Mouse (Mus musculus): Measurements from ENCODE around the gene Dnajc5. TPM values are rescaled to one million over a fixed set of nuclear protein-coding genes. Genes with fewer than 3 reads are reported as not detected.

Dnajc5 gene
- polyA plus RNA-seq, 1 experiment from 2014 or later = 80.4 TPM

GRCm38 (mm10) chr2:181580131-181580772 lies 60.0 kb downstream of the Dnajc5 start:
- H3K27me3 ChIP-seq (replicated peaks; ENCODE audit: control insufficient read depth, insufficient read depth, low read length) = no peaks in the 10 kb centered on the region
- DNase-seq (ENCODE audit: low spot score) (no peak), ATAC-seq (ENCODE audit: low read depth) (no peak)
- H3K4me3 ChIP-seq (ENCODE audit: low read depth, low read length) = peak overlapping the region; percentile 81
- peak overlapping the region; percentile 94 for H3K4me2 ChIP-seq (ENCODE audit: low read depth, low read length)
- 66% methylated on average over 5 of the region's 5 CpGs for WGBS
- H3K9ac ChIP-seq (ENCODE audit: low read depth, low read length) = peak overlapping the region; percentile 89
- no peaks in the 10 kb centered on the region for H3K9me3 ChIP-seq (ENCODE audit: control insufficient read depth, low read length)
- peaks cover 10% of the 10 kb centered on the region for H3K4me1 ChIP-seq (ENCODE audit: control insufficient read depth, insufficient read depth, low read length)
- H3K36me3 ChIP-seq (ENCODE audit: control insufficient read depth, insufficient read depth, low read length) = peaks cover 18% of the 10 kb centered on the region
- no peak overlapping the region; the same call in 1 of the 2 replicates for H3K27ac ChIP-seq (replicated peaks; ENCODE audit: low read depth, low read length)

- WGBS = 0% methylated on average over 11 of the region's 11 CpGs
- H3K4me1 ChIP-seq (ENCODE audit: control insufficient read depth, insufficient read depth, low read length) = peaks cover 10% of the 10 kb centered on the region
- peak overlapping the region; percentile 81 for H3K4me3 ChIP-seq (ENCODE audit: low read depth, low read length)
- DNase-seq (ENCODE audit: low spot score) (peak; percentile 94), ATAC-seq (ENCODE audit: low read depth) (peak; percentile 84)
- H3K36me3 ChIP-seq (ENCODE audit: control insufficient read depth, insufficient read depth, low read length) = peaks cover 26% of the 10 kb centered on the region
- no peaks in the 10 kb centered on the region for H3K27me3 ChIP-seq (replicated peaks; ENCODE audit: control insufficient read depth, insufficient read depth, low read length)
- H3K27ac ChIP-seq (replicated peaks; ENCODE audit: low read depth, low read length) = peak overlapping the region; percentile 91
- H3K4me2 ChIP-seq (ENCODE audit: low read depth, low read length) = peak overlapping the region; percentile 94
- H3K9me3 ChIP-seq (ENCODE audit: control insufficient read depth, low read length) = no peaks in the 10 kb centered on the region
- H3K9ac ChIP-seq (ENCODE audit: low read depth, low read length) = peak overlapping the region; percentile 89
These were observed 60.7 kb downstream of the Dnajc5 start for GRCm38 (mm10) chr2:181581016-181581401.

GRCm38 (mm10) chr2:181581402-181582120 lies 61.3 kb downstream of the Dnajc5 start:
- Histone ChIP-seq H3K9me3 (ENCODE audit: control insufficient read depth, low read length) (no peaks in the 10 kb centered on the region), H3K9ac (ENCODE audit: low read depth, low read length) (peak overlapping the region; percentile 89), H3K36me3 (ENCODE audit: control insufficient read depth, insufficient read depth, low read length) (peaks cover 31% of the 10 kb centered on the region), H3K27ac (replicated peaks; ENCODE audit: low read depth, low read length) (peak overlapping the region; percentile 91), H3K4me1 (ENCODE audit: control insufficient read depth, insufficient read depth, low read length) (peaks cover 10% of the 10 kb centered on the region), H3K27me3 (replicated peaks; ENCODE audit: control insufficient read depth, insufficient read depth, low read length) (no peaks in the 10 kb centered on the region), H3K4me3 (ENCODE audit: low read depth, low read length) (peak overlapping the region; percentile 81), H3K4me2 (ENCODE audit: low read depth, low read length) (peak overlapping the region; percentile 94)
- peak; percentile 89 for DNase-seq (ENCODE audit: low spot score)
- WGBS = under 1% methylated on average over 43 of the region's 49 CpGs
- ATAC-seq (ENCODE audit: low read depth) = peak; percentile 87

GRCm38 (mm10) chr2:181582358-181582757 lies 62.1 kb downstream of the Dnajc5 start:
- Histone ChIP-seq H3K36me3 (ENCODE audit: control insufficient read depth, insufficient read depth, low read length) (peaks cover 39% of the 10 kb centered on the region), H3K4me2 (ENCODE audit: low read depth, low read length) (peak overlapping the region; percentile 94)

GRCm38 (mm10) chr2:181582939-181583338 lies 62.7 kb downstream of the Dnajc5 start:
- ATAC-seq (ENCODE audit: low read depth) = no peak
- Histone ChIP-seq H3K27me3 (replicated peaks; ENCODE audit: control insufficient read depth, insufficient read depth, low read length) (no peaks in the 10 kb centered on the region), H3K9me3 (ENCODE audit: control insufficient read depth, low read length) (no peaks in the 10 kb centered on the region), H3K9ac (ENCODE audit: low read depth, low read length) (no peak overlapping the region), H3K4me1 (ENCODE audit: control insufficient read depth, insufficient read depth, low read length) (peaks cover 10% of the 10 kb centered on the region), H3K36me3 (ENCODE audit: control insufficient read depth, insufficient read depth, low read length) (peaks cover 45% of the 10 kb centered on the region), H3K4me2 (ENCODE audit: low read depth, low read length) (no peak overlapping the region), H3K4me3 (ENCODE audit: low read depth, low read length) (no peak overlapping the region), H3K27ac (replicated peaks; ENCODE audit: low read depth, low read length) (no peak overlapping the region)
- DNase-seq (ENCODE audit: low spot score) = no peak
- 91% methylated on average over 1 of the region's 1 CpGs for WGBS

More at GRCm38 (mm10) chr2:181582358-181582757, 62.1 kb downstream of the Dnajc5 start:
- ATAC-seq (ENCODE audit: low read depth) (no peak), DNase-seq (ENCODE audit: low spot score) (no peak)
- Histone ChIP-seq H3K9ac (ENCODE audit: low read depth, low read length) (no peak overlapping the region; the same call in 1 of the 2 replicates), H3K27me3 (replicated peaks; ENCODE audit: control insufficient read depth, insufficient read depth, low read length) (no peaks in the 10 kb centered on the region), H3K4me1 (ENCODE audit: control insufficient read depth, insufficient read depth, low read length) (peaks cover 10% of the 10 kb centered on the region), H3K4me3 (ENCODE audit: low read depth, low read length) (peak overlapping the region; percentile 81), H3K9me3 (ENCODE audit: control insufficient read depth, low read length) (no peaks in the 10 kb centered on the region), H3K27ac (replicated peaks; ENCODE audit: low read depth, low read length) (no peak overlapping the region)
- WGBS = 87% methylated on average over 2 of the region's 2 CpGs

- DNase-seq (ENCODE audit: low spot score) (no peak), ATAC-seq (ENCODE audit: low read depth) (no peak)
- Histone ChIP-seq H3K4me3 (ENCODE audit: low read depth, low read length) (no peak overlapping the region), H3K27me3 (replicated peaks; ENCODE audit: control insufficient read depth, insufficient read depth, low read length) (no peaks in the 10 kb centered on the region), H3K9me3 (ENCODE audit: control insufficient read depth, low read length) (no peaks in the 10 kb centered on the region), H3K4me2 (ENCODE audit: low read depth, low read length) (no peak overlapping the region), H3K4me1 (ENCODE audit: control insufficient read depth, insufficient read depth, low read length) (peaks cover 10% of the 10 kb centered on the region), H3K36me3 (ENCODE audit: control insufficient read depth, insufficient read depth, low read length) (peaks cover 52% of the 10 kb centered on the region), H3K9ac (ENCODE audit: low read depth, low read length) (no peak overlapping the region), H3K27ac (replicated peaks; ENCODE audit: low read depth, low read length) (no peak overlapping the region)
- 92% methylated on average over 3 of the region's 3 CpGs for WGBS
These were observed 63.4 kb downstream of the Dnajc5 start for GRCm38 (mm10) chr2:181583460-181584257.

GRCm38 (mm10) chr2:181584411-181584942 lies 64.2 kb downstream of the Dnajc5 start, which contains the start of gene Uckl1:
Uckl1 (minus strand) TSS chr2:181584892.
- peaks cover 61% of the 10 kb centered on the region for H3K36me3 ChIP-seq (ENCODE audit: control insufficient read depth, insufficient read depth, low read length)
- peaks cover 10% of the 10 kb centered on the region for H3K4me1 ChIP-seq (ENCODE audit: control insufficient read depth, insufficient read depth, low read length)
- H3K27me3 ChIP-seq (replicated peaks; ENCODE audit: control insufficient read depth, insufficient read depth, low read length) = no peaks in the 10 kb centered on the region
- H3K9ac ChIP-seq (ENCODE audit: low read depth, low read length) = no peak within 1 kb of the TSS
- no peak within 1 kb of the TSS for H3K4me2 ChIP-seq (ENCODE audit: low read depth, low read length)
- H3K9me3 ChIP-seq (ENCODE audit: control insufficient read depth, low read length) = no peaks in the 10 kb centered on the region
- no peak for DNase-seq (ENCODE audit: low spot score)
- WGBS = 92% methylated on average over 4 of the region's 4 CpGs
- H3K27ac ChIP-seq (replicated peaks; ENCODE audit: low read depth, low read length) = no peak within 1 kb of the TSS
- no peak within 1 kb of the TSS for H3K4me3 ChIP-seq (ENCODE audit: low read depth, low read length)
- no peak for ATAC-seq (ENCODE audit: low read depth)

GRCm38 (mm10) chr2:181585506-181585905 lies 65.2 kb downstream of the Dnajc5 start:
- DNase-seq (ENCODE audit: low spot score) (no peak), ATAC-seq (ENCODE audit: low read depth) (no peak)
- Histone ChIP-seq H3K9me3 (ENCODE audit: control insufficient read depth, low read length) (no peaks in the 10 kb centered on the region), H3K4me1 (ENCODE audit: control insufficient read depth, insufficient read depth, low read length) (peaks cover 4% of the 10 kb centered on the region), H3K4me3 (ENCODE audit: low read depth, low read length) (no peak overlapping the region), H3K4me2 (ENCODE audit: low read depth, low read length) (no peak overlapping the region), H3K27me3 (replicated peaks; ENCODE audit: control insufficient read depth, insufficient read depth, low read length) (no peaks in the 10 kb centered on the region), H3K9ac (ENCODE audit: low read depth, low read length) (no peak overlapping the region), H3K36me3 (ENCODE audit: control insufficient read depth, insufficient read depth, low read length) (peaks cover 71% of the 10 kb centered on the region), H3K27ac (replicated peaks; ENCODE audit: low read depth, low read length) (no peak overlapping the region)
- 93% methylated on average over 5 of the region's 5 CpGs for WGBS

Data from embryonic facial prominence, embryonic 14.5 days (tissue).